Mouse (Mus musculus): Measurements from ENCODE around the gene Nodal.

Nodal gene

GRCm38 (mm10) chr10:61417672-61418071, at the start of gene Nodal:
Nodal (plus strand) TSS chr10:61417972.
- DNase-seq: no peak

DNA sequence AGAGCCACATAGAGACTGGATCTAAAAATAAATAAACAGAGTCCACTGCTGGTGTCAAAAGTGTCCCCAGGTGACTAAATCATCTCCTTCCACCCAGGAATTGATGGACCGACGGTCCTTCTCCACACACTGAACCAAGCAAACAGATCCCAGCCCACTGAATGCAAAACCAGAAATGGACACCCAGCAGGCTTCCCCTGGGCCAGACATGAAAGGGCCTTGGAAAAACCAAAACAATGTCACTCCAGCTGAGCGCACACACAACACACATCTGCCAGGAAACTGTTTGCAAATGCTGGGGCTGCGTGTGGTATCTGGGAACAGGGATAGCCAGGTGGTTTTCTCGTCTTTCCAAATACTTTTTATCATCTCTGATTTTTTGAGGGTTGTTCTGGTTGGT, 48.0 kb upstream of the Nodal start:
- no peak for DNase-seq

DNA sequence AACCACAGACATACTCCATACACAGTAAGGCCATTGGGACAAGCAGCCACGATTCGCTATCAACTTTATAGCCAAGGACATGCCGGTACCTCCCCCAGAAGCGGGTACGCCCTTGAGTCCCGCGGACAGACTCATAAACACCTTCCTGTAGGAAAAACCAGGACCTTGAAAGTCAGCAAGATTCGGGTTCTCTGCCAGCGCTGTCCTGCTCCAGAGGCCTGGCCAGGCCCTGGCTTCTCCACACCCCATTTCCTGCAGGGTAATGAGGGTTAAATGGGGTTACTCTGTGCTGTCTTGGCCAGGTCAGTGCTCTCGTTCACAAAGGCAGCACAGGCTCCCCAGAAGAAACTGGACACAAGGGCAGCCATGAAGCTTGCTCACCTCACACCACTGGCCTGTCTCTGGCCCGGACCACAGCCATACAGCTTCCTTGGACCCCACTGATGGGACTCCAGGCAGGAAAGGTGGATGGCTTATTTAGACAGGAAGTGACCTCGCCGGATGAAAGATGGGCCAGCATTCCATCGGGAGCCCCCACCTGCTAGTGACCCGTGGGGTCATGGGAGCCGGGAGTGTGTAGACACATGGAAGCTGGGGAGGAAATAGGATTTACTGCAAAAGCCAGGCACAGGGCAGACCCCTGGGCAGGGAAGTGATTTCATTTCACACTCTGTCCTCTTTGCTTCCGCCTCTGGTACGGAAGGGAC, 47.3 kb upstream of the Nodal start:
- DNase-seq: peak; percentile 75

- no peak for DNase-seq
Measured at GRCm38 (mm10) chr10:61371884-61372584, 45.7 kb upstream of the Nodal start.

DNA sequence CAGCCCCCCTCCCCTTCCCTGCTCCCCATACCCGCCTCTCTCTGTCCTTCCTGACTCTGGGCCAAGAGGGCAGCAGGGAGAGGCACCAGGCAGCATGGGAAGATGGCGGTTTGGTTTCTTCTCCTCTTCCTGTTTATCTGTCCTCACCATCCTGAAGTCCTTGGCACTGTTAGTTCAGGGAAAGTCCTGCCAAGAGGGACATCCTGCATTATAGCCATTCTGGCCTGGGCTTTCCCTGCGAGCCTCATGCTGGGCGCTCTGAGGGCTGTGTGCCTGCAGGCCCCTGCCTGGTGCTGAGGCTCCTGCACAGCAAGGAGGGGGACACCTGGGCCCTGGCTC, 45.2 kb upstream of the Nodal start:
- peak; percentile 86 for DNase-seq

- peak; percentile 88 for DNase-seq
Measured at GRCm38 (mm10) chr10:61374076-61374475, 43.7 kb upstream of the Nodal start.

GRCm38 (mm10) chr10:61374771-61375481, 42.8 kb upstream of the Nodal start:
- peak; percentile 63 for DNase-seq

GRCm38 (mm10) chr10:61378050-61378449, 39.7 kb upstream of the Nodal start:
- DNase-seq: no peak

DNA sequence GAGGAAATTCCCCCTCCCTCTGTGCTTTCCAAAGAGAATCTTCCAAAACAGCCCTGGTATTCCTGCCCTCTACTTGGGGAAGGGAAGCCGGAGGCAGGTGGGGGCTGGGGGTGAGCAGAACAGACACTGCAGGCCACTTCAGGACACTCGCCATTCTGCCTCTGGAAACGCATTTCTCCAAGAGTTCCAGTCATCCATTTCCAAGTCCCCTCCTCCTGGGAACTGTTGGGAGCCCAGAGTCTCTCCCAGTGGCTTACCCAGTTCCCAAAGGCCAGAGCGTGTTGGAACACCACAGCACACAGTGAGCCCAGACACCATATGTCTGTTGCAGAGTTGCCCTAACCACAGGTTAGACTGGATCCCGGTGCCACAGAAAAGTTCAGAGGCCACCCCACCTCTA, 39.1 kb upstream of the Nodal start:
- DNase-seq: no peak

GRCm38 (mm10) chr10:61379340-61380040, 38.3 kb upstream of the Nodal start:
- DNase-seq: no peak

- peak; percentile 68 for DNase-seq
Measured at GRCm38 (mm10) chr10:61380186-61380585, 37.6 kb upstream of the Nodal start.

DNA sequence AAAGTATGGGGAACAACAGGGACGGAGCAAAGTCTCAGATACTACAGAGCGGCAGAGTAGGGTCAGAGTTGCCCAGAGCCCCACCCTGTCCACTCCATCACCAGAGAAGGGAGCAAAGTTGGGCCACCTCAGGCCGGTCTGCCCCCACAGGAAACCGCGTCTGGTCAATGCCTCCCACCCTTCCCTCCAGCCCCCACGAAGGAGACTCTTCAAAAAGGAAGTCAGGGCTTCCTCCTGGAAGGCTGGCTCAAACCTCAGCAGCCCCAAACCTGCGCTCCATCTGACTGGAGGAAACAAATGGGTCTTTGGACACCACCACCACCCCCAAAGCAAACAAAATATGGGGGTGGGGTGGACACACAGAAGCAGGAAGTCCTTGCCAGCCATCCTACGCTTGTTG, 35.9 kb upstream of the Nodal start:
- DNase-seq: peak; percentile 73

DNA sequence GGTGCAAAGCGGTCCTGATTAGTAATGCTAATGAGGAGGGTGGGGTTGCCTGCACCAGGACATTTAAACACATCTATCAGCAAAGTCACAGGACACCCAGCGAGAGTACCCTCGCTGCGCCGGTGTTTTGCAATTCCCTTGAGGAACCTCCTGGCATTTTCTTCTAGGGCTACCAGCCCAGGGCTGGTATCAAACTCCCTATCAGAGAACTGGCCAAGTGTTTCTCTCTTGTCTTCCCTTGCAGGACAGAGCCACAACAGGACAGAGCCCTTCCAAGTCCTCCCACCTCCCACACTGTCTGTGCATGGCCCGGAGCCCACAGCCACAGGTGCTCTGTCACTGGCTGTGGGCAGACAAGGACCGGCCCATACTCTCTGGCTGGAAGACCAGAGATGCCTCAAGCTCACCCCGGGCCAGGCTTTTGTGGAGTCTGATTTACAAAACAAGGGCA, 35.5 kb upstream of the Nodal start:
- DNase-seq: peak; percentile 55

GRCm38 (mm10) chr10:61383021-61383714, 34.6 kb upstream of the Nodal start, which contains the start of gene Pald1:
Pald1 (minus strand) TSS chr10:61383530.
- DNase-seq: peak; percentile 91

GRCm38 (mm10) chr10:61383715-61384047, 34.1 kb upstream of the Nodal start:
- no peak for DNase-seq

DNA sequence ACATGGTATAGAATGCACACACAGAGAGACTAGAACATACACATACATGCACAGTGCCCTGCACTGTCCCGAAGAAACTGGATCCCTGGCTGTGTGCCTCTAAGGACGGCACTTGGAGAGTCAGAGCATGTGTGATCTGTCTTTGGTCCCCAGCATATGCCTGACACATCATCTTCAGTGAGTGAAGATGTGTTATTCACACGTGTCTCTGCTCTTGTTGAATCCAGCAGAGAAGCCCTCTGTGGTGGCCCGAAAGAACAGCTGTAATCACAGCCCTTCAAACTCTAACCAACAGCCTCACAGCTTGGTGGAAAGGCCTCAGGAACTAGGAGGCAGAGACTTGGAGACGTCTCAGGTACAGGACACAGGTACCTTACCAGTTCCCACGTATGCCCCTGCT, 32.6 kb upstream of the Nodal start:
- no peak for DNase-seq

DNA sequence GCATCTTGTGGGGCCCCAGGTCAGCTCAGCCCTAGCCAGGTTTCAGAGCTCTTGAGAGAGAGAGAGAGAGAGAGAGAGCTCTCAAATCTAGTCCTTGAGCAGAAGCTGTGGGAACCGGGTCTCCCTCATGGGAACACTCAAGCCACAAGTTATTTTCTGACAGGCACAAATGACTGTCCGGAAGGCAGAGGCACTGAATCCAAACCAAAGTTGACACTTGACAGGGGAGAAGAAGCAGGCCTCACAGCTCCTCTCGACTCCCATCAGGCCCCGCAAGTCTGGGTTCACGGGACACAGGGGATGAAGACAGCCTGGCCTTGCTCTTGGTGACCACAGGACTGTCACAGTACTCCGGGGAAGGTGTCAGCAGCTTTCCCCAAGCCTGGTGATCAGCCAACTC, 31.5 kb upstream of the Nodal start:
- DNase-seq: peak; percentile 73

DNA sequence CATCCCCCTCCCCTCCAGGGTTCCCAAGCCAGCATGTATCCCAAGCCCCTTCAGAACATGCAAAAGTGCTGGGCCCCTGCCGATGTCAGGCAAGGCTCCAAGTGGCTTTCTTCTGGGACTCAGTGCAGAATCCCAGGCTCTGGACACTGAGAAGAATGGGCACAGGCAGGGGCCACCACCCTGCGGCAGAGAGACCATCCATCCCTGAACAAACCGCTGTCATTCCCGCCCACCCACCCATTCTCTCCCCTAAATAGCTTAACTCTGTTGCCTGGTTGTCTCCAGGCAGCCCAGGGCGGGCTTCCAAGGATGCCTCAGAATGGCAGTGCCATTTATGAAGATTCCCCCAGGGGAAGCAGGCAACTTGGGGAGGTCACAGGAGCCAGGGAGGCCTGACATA, 28.8 kb upstream of the Nodal start:
- no peak for DNase-seq

DNA sequence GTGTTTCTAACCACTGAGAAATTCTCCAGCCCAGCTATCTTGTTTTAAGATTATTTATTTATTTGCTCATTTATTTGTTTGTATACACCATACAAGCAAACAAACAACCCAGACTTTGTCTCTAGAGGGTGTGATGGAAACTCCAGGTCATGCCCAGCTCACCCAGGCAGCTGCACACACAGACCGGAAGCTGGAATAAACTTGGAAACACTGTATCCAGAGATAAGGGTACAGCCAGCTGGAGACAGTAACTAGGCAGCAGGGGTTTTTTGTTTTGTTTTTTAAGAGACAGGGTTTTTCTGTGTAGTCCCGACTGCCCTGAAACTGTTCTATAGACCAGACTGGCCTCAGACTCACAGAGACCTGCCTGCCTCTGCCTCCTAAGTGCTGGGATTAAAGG, 27.6 kb upstream of the Nodal start:
- DNase-seq: peak; percentile 73

DNA sequence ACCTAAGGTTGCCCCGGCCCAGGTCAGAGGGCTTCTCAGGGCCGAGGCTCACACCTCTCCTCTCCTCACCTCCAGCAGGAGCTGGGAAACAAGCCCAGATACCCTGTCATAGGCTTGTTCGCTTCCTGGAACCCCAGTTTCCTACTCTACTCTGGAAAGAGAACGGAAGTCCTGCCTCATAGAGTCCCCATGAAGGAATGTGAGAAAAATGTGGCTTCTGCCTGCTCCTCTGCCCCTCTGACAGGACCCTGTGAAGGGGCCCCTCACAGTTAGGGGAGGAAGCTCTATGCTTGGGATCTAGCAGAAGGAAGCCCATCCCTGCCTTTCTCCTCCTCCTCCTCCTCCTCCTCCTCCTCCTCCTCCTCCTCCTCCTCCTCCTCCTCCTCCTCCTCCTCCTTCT, 25.2 kb upstream of the Nodal start:
- DNase-seq: no peak

- peak; percentile 46 for DNase-seq
Measured at GRCm38 (mm10) chr10:61394476-61395136, 23.2 kb upstream of the Nodal start.

- DNase-seq: no peak
Measured at GRCm38 (mm10) chr10:61398125-61398524, 19.6 kb upstream of the Nodal start.
